Mouse (Mus musculus): ENCODE results near the gene S100a16. TPM values are rescaled to one million over a fixed set of nuclear protein-coding genes. Genes with fewer than 3 reads are reported as not detected.

S100a16 gene
- 10 to 100 TPM; 73.5 to 91.6 TPM for total RNA-seq (2021)
- long read RNA-seq, experiment 1, transcript S100a16-201 (3 exons, 1,123 nt) = major isoform, 50 of 108 reads
- long read RNA-seq, experiment 1, transcript S100a16-203 (3 exons, 723 nt) = minor isoform, 5 of 108 reads
- long read RNA-seq, experiment 1, transcript S100a16-204 (3 exons, 608 nt) = minor isoform, 7 of 108 reads
- long read RNA-seq, experiment 1, transcript S100a16-202 (3 exons, 1,127 nt) = minor isoform, 40 of 108 reads
- long read RNA-seq, experiment 1, partial matches to known transcripts = 4 of 108 reads
- long read RNA-seq, experiment 1, other reads (novel, unspliced or antisense) = 2 of 108 reads
- long read RNA-seq, experiment 2, transcript S100a16-203 (3 exons, 723 nt) = minor isoform, 9 of 83 reads
- long read RNA-seq, experiment 2, transcript S100a16-202 (3 exons, 1,127 nt) = minor isoform, 16 of 83 reads
- long read RNA-seq, experiment 2, transcript S100a16-204 (3 exons, 608 nt) = minor isoform, 6 of 83 reads
- long read RNA-seq, experiment 2, transcript S100a16-201 (3 exons, 1,123 nt) = major isoform, 46 of 83 reads
- long read RNA-seq, experiment 2, partial matches to known transcripts = 6 of 83 reads
- long read RNA-seq, experiment 2, other reads (novel, unspliced or antisense) = 0 of 83 reads

DNA sequence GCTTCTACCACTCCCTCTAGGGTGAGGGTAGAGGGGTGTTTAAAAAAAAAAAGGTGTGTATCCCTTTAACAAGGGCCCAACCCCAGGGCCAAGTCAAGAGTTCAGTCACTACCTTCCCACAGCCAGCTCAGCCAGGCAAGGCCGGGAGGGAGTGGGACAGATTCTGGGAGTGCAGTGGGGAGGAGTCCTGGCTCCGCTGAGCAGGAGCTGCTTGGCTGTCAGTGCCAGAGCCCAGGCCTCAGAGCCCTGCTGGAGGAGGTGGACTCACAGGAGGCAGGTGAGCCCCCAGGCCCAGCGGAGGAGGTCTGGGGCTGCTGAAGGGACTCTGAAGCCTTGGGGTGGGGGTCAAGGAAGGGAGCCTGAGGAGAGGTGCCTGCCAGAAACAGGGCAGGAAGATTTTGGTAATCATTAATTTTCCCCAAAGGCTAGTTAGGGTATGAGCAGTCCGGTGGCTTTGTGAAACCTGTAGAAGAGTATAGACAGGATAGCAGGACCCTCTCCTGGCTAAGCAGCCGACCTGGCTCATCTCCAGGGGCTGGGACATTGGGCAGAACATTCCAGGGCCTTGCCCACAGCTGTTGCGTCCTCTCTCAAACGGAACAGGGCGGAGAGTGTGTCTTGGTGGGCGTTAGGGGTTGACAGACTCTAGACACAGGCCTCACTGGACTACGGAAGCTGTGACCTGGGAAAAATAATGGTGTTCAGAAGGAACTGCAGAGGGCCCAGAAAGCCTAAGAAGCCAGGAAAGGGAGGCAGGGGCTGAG lies at the start of gene S100a16:
Gene S100a16, plus strand, starts transcription at position 114 of the 764 bp plus-strand sequence.
- DNase-seq = peak; percentile 84

DNA sequence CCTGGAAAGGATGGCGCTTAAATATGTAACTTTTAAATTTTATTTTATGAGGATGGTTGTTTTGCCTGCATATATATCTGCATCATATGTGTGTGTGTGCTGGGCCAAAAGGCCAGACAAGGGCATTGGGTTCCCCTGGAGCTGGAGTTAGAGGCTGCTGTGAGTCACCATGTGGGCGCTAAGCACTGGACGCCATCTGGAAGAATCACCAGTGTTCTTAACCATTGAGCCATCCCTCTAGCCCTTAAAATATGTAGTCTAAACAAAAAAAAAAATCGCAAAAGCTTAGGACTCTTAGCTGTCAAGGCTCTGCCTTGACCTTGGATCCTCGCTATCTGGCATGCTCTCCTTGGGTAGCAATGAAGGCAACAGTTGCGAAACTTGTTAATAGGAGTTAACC lies 48.5 kb upstream of the S100a16 start:
- DNase-seq = no peak

DNA sequence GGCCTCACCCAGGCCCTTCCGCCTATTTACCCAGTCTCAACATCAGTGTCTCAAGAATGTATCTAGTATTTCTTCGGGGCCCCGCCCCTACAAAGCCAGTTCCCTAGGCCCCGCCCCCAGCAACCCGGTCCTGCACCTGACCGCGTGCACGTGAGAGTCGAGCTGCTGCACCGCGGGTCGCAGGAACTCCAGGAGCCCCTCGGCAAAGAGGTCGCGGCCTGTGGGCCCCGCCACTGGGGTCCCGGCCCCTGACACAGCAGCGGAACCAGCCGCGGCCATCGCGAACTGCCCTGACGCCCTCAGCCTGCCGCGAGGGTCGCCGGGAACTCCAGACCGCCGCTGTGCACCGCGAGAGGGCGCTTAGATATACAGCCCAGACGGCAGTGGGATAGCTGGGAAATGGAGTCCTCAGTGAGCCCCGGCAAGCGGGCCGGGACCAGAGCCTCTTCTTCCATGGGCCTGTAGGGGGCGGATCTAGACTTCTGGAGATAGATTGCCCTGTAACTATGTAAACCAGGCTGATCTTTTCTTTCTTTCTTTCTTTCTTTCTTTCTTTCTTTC lies 46.3 kb upstream of the S100a16 start, which contains the start of gene Snapin:
Gene Snapin, minus strand, starts transcription at position 338 of the 561 bp plus-strand sequence.
- DNase-seq = peak; percentile 96

GRCm38 (mm10) chr3:90491350-90491749 lies 45.7 kb upstream of the S100a16 start:
- DNase-seq = no peak

- no peak for DNase-seq
Measured at GRCm38 (mm10) chr3:90493831-90494540, 43.1 kb upstream of the S100a16 start.

DNA sequence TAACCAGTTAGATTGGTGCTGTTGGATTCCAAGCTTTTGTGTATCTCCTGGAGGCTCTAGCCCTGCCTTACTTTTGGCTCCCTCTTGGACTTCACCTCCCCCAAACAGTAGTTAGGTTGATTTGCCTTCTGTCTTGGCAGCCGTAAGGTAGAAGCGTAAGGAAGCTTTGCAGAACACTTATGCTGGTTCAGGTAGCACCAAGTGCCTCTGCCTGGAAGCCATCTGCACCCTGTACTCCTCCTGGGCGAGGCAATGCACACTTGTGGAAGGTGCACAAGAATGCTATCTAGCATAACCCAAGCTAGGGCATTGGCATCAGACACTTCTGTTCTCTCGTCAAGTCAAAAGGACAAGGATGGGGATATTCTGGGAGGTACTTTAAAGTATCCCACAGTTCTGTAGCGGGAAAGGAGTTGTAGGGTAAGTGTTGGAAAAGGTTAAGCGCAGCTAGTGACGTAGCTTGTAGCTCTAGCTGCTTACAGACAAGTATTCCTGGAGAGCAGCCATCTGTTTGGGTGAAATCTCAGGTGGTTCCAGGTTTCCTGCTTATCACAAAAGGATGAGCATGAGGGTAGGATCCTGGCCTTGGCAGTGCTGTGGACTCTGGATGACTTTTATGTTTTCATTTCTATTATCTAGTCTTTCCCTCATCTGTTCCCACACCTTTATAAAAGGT lies 41.1 kb upstream of the S100a16 start:
- DNase-seq = no peak

DNA sequence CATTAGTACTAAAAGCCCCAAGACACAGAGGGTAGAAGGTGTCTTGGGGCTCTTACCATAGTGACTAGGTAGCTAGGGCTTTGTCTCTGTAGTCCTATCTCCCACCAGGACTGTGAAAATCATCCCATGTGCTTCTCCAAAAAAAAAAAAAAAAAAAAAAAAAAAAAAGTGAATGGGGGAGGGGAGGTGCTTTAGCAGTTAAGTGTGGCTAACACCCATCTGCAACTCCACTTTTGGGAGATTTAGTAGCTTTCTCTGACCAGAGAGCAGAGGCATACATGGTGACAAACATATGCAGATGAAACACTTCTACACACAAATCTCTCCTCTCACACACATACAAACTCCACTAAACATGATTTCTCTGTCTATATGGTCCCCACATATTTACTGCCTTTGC lies 39.5 kb upstream of the S100a16 start:
- DNase-seq = no peak

- no peak for DNase-seq
Measured at GRCm38 (mm10) chr3:90503444-90503843, 33.6 kb upstream of the S100a16 start.

DNA sequence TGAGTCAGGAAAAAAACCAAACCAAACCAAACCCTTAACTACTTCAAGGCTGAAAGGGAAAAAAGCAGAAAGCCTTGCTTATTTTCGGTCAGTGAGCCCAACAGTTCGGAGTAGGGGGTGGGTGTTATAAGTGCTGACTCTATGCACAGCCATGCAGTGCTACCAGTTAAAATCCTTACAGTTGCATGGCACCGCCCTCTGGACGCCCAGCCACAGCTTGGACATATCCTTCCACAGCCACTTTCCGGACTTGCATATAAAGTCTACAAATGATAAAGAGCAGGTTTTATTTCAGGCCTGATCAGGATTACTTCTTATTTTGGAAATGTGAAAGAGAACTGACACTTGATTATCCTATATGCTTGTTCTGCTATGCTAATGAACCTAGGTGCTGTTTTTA lies 31.8 kb upstream of the S100a16 start:
- DNase-seq = no peak

GRCm38 (mm10) chr3:90506362-90506761 lies 30.7 kb upstream of the S100a16 start:
- no peak for DNase-seq

DNA sequence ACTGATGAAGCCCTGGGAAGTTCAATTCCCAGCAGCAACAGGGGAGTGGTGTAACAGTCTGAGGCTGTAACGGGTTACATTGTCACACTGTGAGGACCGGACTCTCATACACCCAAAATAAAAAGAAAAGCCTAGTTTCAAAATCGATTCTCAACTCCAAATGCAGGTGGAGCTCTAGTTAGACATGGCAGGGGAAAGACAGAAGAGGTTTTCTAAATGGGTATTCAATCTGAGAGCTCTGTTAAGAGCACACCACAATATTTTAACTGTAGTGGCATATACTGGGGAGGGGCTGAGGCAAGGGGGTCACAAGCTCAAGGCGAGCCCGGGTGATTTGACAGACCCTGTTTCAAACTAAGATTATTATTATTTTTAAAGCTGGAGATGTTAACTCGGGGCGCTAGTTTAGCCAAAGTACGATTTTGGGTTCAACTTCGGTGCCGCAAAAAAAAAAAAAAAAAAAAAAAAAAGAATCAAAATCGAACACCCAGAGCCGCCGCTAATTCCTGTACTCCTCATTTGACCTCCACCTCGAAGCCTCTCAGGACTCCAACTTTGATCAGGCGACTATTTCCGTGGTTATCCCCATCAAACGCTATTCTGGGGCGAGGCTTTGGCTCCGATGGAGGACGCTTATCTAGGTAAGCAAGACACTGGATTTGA lies 28.6 kb upstream of the S100a16 start:
- no peak for DNase-seq

GRCm38 (mm10) chr3:90508950-90509746 lies 27.9 kb upstream of the S100a16 start, which contains the start of gene Chtop:
Gene Chtop, minus strand, starts transcription at chr3:90509498.
- DNase-seq = peak; percentile 100

DNA sequence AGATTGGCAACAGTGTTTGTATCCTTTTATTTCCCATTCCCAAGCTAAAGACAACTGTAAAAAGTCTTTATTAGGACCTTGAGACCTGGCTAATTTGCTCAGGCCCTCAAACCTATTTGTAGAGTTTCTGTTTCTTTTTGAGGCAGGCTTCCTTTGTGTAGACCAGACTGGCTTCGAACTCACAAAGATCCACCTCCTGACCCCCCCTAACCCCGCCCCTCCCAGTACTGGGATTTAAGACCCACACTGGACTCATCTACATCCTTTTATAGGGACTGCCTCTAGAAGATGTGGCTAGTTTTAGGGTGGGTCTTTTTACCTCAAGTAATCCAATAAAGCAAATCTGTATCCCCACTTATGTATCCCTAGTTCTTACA lies 27.3 kb upstream of the S100a16 start:
- no peak for DNase-seq

- DNase-seq = no peak
Measured at GRCm38 (mm10) chr3:90512276-90512675, 24.8 kb upstream of the S100a16 start.

DNA sequence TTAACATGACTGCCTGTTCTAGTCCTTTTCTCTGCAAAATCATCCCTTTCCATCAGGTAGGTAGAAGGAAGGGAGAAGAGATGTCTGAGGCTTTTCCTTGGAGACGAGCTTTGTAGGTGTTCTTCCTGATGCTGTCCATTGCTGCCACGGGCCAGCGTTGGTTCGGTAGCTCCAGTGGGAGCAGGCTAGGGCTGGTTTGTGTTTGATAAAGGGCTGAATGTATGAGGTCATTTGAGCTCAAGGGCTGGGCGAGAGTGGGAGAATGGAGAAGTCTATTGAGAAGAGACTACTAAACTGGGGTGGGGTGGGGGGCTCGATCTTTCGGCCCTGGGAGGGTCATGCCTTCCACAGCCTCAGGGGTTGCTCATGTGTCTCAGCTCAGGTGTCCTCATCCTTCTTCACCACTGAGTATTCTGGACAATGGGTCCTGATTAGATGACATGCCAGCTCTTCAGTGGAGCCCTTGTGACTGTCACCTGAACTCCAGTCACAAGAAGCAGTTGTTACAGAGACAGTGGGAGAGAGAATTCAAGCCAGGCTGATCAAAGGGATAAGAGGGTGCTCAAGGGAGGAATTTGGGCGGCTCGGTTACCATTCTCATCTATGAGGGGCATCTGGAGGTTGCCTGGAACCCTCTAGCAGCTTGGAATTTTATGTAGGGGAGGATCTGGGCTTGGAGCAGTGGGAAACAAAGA lies 24.0 kb upstream of the S100a16 start:
- DNase-seq = no peak

- peak; percentile 87 for DNase-seq
Measured at GRCm38 (mm10) chr3:90513796-90514590, 23.1 kb upstream of the S100a16 start, which contains the start of the genes S100a1 and S100a13. Gene S100a1, minus strand, starts transcription at chr3:90514392. Gene S100a13, plus strand, starts transcription at chr3:90514435.

GRCm38 (mm10) chr3:90514691-90515090 lies 22.4 kb upstream of the S100a16 start:
- peak; percentile 85 for DNase-seq

DNA sequence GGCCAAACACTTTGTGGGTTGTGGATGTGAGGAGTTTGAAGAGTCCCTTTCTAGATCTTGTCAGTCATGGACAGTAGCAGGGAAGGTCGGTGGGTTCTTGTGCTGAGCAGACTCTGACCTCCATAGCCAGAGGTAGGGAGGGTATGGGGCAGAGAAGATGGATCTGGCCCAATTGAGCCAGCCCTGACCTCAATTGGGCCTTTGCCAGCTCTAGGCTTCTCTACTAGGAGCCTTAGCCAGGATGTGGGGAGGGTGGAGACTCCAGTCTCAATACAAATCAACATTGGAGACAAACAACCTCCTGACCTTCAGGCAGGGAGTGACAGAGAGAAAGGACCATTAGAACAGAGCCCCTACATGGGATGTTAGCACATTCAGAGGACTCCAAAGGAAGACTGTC lies 21.8 kb upstream of the S100a16 start:
- peak; percentile 63 for DNase-seq
